Mouse (Mus musculus) G1E (cell line): ENCODE results near the gene Efna2. TPM values are rescaled to one million over a fixed set of nuclear protein-coding genes. Genes with fewer than 3 reads are reported as not detected.

Experiments used
- ATAC-seq: 2 replicates; pipeline ENCODE4 v1.8.0; 2016; ENCODE audit warnings: mild to moderate bottlenecking; ENCODE audit not compliant: insufficient number of reproducible peaks, poor library complexity, low FRiP score, severe bottlenecking; ENCODE audit errors: extremely low read depth
- DNase-seq: peaks from one replicate; pipeline ENCODE4 v3.0.0; 2012; ENCODE audit warnings: low spot score
- H3K27me3 ChIP-seq: 2 replicates; pipeline ENCODE4 v1.6.1; 2012; ENCODE audit warnings: mild to moderate bottlenecking, low read length, inconsistent platforms; ENCODE audit not compliant: insufficient read depth
- H3K36me3 ChIP-seq: replicated peaks from 2 replicates; pipeline ENCODE3; 2012; ENCODE audit warnings: mild to moderate bottlenecking, inconsistent platforms
- H3K4me1 ChIP-seq: 2 replicates; pipeline ENCODE4 v1.6.1; 2012; ENCODE audit warnings: low read depth, low read length, inconsistent platforms, mixed read lengths; ENCODE audit not compliant: insufficient read depth
- H3K4me3 ChIP-seq: 2 replicates; pipeline ENCODE4 v1.5.1; 2012; ENCODE audit warnings: low read depth, mild to moderate bottlenecking, inconsistent platforms, low read length, moderate library complexity, mixed read lengths
- H3K9me3 ChIP-seq: replicated peaks from 2 replicates; pipeline ENCODE4 v1.6.1; 2012; ENCODE audit warnings: inconsistent platforms
- CTCF ChIP-seq: IDR thresholded peaks from 2 replicates; pipeline ENCODE4 v1.5.1; 2012; ENCODE audit warnings: low read depth, low read length, inconsistent platforms, mixed read lengths
- GATA1 ChIP-seq: IDR thresholded peaks from 2 replicates; pipeline ENCODE4 v1.6.1; 2012; ENCODE audit warnings: borderline replicate concordance, low read length, inconsistent platforms, mixed read lengths
- GATA2 ChIP-seq: IDR thresholded peaks from 2 replicates; pipeline ENCODE4 v1.6.1; 2012; ENCODE audit warnings: low read depth, low read length, inconsistent platforms, borderline replicate concordance
- POLR2AphosphoS5 ChIP-seq: IDR thresholded peaks from 2 replicates; pipeline ENCODE4 v1.6.1; 2012; ENCODE audit warnings: low read depth, low read length, inconsistent platforms; ENCODE audit not compliant: insufficient replicate concordance
- TAL1 ChIP-seq: conservative IDR thresholded peaks from 2 replicates; pipeline ENCODE4 v1.6.1; 2012; ENCODE audit warnings: low read depth, low read length, inconsistent platforms, mixed read lengths
- polyA plus RNA-seq: library from polyadenylated mRNA; stranded (reverse); fragments of >175 nt; gene quantifications from 2 replicates; pipeline ENCODE4 v1.2.3, GENCODE M21; 2012
- total RNA-seq, 2 experiments: library from RNA; stranded (forward) in 1 of 2; stranded (reverse) in 1 of 2; fragments of 200-1000 nt in 1 of 2; fragments of >200 nt in 1 of 2; fragmentation: Nextera tagmentation in 1 of 2; gene quantifications; 2 replicates each; pipeline ENCODE4 v1.2.3; 2014 to 2017

Gene Efna2
- total and polyA plus RNA-seq, 3 experiments: 0.20 TPM; not detected in 2

GRCm38 (mm10) chr10:80171252-80171651 is 8.0 kb upstream of the Efna2 start:
- ATAC-seq (no peak), DNase-seq (no peak)
- H3K4me1 ChIP-seq: peaks cover 68% of the 10 kb centered on the region
- peaks cover 68% of the 10 kb centered on the region for H3K36me3 ChIP-seq
- H3K27me3 ChIP-seq: no peaks in the 10 kb centered on the region; the same call in 1 of the 2 replicates
- peaks cover 24% of the 10 kb centered on the region for H3K9me3 ChIP-seq
- H3K4me3 ChIP-seq: peak overlapping the region; percentile 70; the same call in 1 of the 2 replicates
- TF ChIP-seq GATA2 (no peak), CTCF (no peak), TAL1 (no peak), POLR2AphosphoS5 (no peak), GATA1 (no peak)

GRCm38 (mm10) chr10:80171760-80172526 is 7.3 kb upstream of the Efna2 start:
- Histone ChIP-seq H3K9me3 (peaks cover 24% of the 10 kb centered on the region), H3K4me1 (peaks cover 61% of the 10 kb centered on the region), H3K36me3 (peaks cover 74% of the 10 kb centered on the region), H3K27me3 (no peaks in the 10 kb centered on the region; the same call in 1 of the 2 replicates), H3K4me3 (peak overlapping the region; percentile 70; the same call in 1 of the 2 replicates)
- DNase-seq (no peak), ATAC-seq (no peak)
- TF ChIP-seq GATA2: no peak
- no peak for TF ChIP-seq GATA1
- no peak for TF ChIP-seq POLR2AphosphoS5
- no peak for TF ChIP-seq CTCF
- no peak for TF ChIP-seq TAL1

- Histone ChIP-seq H3K27me3 (peaks cover 4% of the 10 kb centered on the region), H3K9me3 (peaks cover 24% of the 10 kb centered on the region), H3K36me3 (peaks cover 74% of the 10 kb centered on the region), H3K4me1 (peaks cover 58% of the 10 kb centered on the region), H3K4me3 (peak within 1 kb of the TSS; percentile 70)
- DNase-seq (peak; percentile 82), ATAC-seq (no peak)
- no peak for TF ChIP-seq TAL1
- no peak for TF ChIP-seq GATA1
- TF ChIP-seq CTCF: no peak
- TF ChIP-seq POLR2AphosphoS5: no peak
- TF ChIP-seq GATA2: no peak
Observed at GRCm38 (mm10) chr10:80172527-80173292, 6.6 kb upstream of the Efna2 start, which contains the start of gene 1600002K03Rik. Gene 1600002K03Rik (plus strand): TSS chr10:80172944.

- H3K27me3 ChIP-seq: peaks cover 10% of the 10 kb centered on the region
- H3K4me3 ChIP-seq: peak overlapping the region; percentile 70; the same call in 1 of the 2 replicates
- peaks cover 57% of the 10 kb centered on the region for H3K4me1 ChIP-seq
- DNase-seq: no peak
- no peak for ATAC-seq
- peaks cover 74% of the 10 kb centered on the region for H3K36me3 ChIP-seq
- TF ChIP-seq TAL1: no peak
- H3K9me3 ChIP-seq: peaks cover 24% of the 10 kb centered on the region
Observed at GRCm38 (mm10) chr10:80173358-80173757, 5.9 kb upstream of the Efna2 start.

GRCm38 (mm10) chr10:80173955-80174640 is 5.2 kb upstream of the Efna2 start:
- no peak for ATAC-seq
- Histone ChIP-seq H3K36me3 (peaks cover 73% of the 10 kb centered on the region), H3K4me3 (no peak overlapping the region), H3K27me3 (peaks cover 18% of the 10 kb centered on the region), H3K9me3 (peaks cover 24% of the 10 kb centered on the region), H3K4me1 (peaks cover 54% of the 10 kb centered on the region)
- no peak for DNase-seq
- no peak for TF ChIP-seq CTCF

- ATAC-seq (no peak), DNase-seq (peak; percentile 37)
- H3K9me3 ChIP-seq: peaks cover 24% of the 10 kb centered on the region
Observed at GRCm38 (mm10) chr10:80174705-80175104, 4.6 kb upstream of the Efna2 start.

More at GRCm38 (mm10) chr10:80174705-80175104, 4.6 kb upstream of the Efna2 start:
- Histone ChIP-seq H3K36me3 (peaks cover 67% of the 10 kb centered on the region), H3K27me3 (peaks cover 22% of the 10 kb centered on the region), H3K4me1 (peaks cover 54% of the 10 kb centered on the region), H3K4me3 (no peak overlapping the region)
- TF ChIP-seq TAL1: no peak
- no peak for TF ChIP-seq GATA2
- peak; percentile 59; the same call in 1 of the 2 replicates for TF ChIP-seq CTCF
- TF ChIP-seq POLR2AphosphoS5: no peak
- no peak for TF ChIP-seq GATA1
